Mouse (Mus musculus): Measurements from ENCODE around the gene Nudt8. TPM values are rescaled to one million over a fixed set of nuclear protein-coding genes. Genes with fewer than 3 reads are reported as not detected.
"Not testable (repeated sequence)": the region's sequence is repeated elsewhere in the genome, so short reads cannot be mapped to it uniquely, and the experiment has no call there.

Gene Nudt8
- polyA plus RNA-seq, 1 experiment = 49.5 TPM

DNA sequence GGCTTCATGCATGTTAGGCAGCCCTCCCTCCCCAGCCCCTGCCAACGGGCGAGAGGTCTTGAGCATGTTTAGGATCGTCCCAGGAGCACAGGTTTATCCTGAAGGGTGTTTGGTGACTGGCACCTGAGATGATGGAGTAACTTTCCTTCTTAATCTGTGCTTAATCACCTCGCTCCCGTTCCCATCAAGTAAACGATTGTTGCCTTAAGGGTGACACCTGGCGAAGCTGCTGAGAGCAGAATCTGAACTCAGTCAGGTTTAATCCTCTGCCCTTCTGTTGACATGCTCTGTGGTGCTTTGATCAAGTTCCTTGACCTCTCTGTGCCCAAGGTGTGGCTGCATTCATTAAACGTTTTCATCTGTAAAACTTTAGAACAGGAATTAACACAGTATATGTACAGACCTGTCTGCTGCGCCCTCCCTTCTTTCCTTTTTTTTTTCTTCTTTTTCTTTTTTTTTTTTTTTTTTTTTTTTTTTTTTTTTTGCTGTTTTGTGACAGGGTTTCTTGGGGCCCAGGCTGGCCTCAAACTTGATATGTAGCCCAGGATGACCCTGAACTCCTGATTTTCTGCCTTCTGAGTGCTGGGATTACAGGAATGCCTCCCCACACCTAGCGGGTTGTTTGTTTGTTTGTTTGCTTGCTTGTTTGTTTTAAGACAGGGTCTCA is 17.7 kb downstream of the Nudt8 start:
- H3K27ac ChIP-seq (replicated peaks; ENCODE audit: low read depth, low read length) = no peak overlapping the region
- H3K4me3 ChIP-seq (ENCODE audit: insufficient read depth, low read depth, low read length) = no peak overlapping the region
- no peaks in the 10 kb centered on the region for H3K4me1 ChIP-seq (ENCODE audit: control insufficient read depth, insufficient read depth, insufficient read length, low read length)

DNA sequence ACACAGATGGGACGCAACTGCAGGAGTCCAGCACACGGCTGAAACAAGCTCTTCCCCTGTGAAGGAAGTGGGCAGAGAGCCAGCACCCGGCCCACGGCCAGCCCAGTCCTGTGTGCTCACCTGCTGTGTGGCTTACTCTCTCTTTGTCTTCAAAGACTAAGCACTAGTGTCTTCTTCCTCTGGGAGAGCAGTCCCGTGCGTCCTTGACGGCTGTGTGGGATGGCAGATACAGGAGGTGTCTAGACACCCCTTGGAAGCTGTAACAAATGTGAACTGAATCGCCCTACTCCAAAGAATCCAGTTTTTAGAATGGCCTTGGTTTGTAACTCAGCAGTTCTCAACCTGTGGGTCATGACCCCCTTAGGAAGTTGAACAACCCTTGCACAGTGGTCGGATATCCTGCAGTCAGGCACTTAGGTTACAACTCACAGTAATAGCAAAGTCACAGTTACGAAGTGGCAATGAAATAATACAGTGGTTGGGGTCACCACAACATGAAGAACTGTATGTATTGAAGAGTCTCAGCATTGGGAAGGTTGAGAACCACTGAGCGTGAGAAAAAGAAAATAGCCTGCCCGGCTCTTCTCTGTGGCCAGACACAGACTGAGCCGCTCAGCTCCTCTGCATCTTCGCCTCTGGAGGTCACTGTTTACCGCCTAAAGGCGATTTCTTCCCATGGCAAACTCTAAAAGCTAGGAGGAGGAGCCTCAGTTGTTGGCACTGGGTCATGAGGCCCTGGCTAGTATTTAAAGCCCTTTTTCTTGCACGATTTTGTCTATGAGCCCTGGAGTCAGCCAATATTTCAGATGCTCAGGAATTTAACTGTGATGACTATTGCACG is 18.6 kb downstream of the Nudt8 start:
- Histone ChIP-seq H3K4me1 (ENCODE audit: control insufficient read depth, insufficient read depth, insufficient read length, low read length) (no peaks in the 10 kb centered on the region), H3K27ac (replicated peaks; ENCODE audit: low read depth, low read length) (no peak overlapping the region), H3K4me3 (ENCODE audit: insufficient read depth, low read depth, low read length) (no peak overlapping the region)

DNA sequence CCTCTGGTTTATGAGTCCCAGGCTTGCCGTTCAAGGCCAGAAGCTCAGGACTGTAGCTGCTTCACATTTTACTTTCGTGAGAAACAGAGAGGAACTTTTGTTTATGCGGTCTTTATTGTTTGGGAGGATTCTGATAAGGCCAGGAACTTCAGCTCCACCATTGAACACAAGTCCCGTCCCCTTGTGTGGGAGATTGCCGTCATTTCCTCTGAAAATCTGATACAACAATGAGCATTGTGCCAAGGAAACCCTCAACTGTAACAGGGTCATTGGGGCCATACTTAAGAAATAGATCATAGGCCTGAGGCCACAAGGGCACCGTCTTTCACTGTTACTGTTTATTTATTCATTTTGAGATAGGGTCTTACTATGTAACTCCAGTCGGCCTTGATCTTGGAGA is 22.8 kb downstream of the Nudt8 start:
- Histone ChIP-seq H3K4me1 (ENCODE audit: control insufficient read depth, insufficient read depth, insufficient read length, low read length) (no peaks in the 10 kb centered on the region), H3K4me3 (ENCODE audit: insufficient read depth, low read depth, low read length) (no peak overlapping the region), H3K27ac (replicated peaks; ENCODE audit: low read depth, low read length) (peak overlapping the region; percentile 39; the same call in 1 of the 2 replicates)

DNA sequence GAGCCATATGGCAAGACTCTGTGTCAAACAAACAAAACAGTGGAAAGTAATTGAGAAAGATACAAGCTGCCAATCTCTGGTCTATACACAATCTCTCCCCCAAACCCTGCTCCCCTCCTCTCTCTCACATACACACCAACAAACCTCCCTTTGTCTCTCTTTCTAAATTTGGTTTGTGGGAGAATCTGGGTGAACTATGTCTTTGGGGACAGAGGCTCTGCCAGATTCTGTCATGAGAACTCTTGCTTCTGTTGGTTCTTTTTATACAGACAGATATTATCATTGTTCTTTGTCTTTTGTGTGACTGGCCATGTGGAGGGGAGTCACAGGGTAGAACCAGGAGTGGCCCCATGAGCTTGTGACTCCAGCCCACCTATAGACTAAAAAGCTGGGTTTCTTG is 27.2 kb downstream of the Nudt8 start:
- H3K27ac ChIP-seq (replicated peaks; ENCODE audit: low read depth, low read length) = no peak overlapping the region
- no peaks in the 10 kb centered on the region for H3K4me1 ChIP-seq (ENCODE audit: control insufficient read depth, insufficient read depth, insufficient read length, low read length)
- no peak overlapping the region for H3K4me3 ChIP-seq (ENCODE audit: insufficient read depth, low read depth, low read length)

DNA sequence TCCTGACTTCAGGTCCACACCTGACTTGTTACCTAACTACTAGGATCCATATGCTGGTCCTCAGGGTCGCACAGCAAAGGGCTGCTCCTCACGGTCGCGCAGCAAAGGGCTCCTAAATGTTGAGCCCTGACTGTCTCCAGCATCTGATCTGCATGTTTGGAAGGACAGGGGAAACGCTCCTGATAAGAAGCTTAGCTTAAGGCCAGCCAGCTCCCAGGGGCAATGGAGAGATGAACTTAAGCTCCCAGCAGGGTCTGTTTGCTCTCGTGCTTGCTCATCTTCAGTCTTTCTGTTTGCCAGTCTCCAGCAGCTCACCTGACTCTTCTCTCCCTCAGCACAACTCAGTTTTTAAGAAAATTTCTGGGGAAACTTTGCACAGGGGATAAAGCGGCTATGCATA is 32.3 kb downstream of the Nudt8 start:
- Histone ChIP-seq H3K4me3 (ENCODE audit: insufficient read depth, low read depth, low read length) (no peak overlapping the region), H3K4me1 (ENCODE audit: control insufficient read depth, insufficient read depth, insufficient read length, low read length) (peaks cover 5% of the 10 kb centered on the region; the same call in 1 of the 2 replicates), H3K27ac (replicated peaks; ENCODE audit: low read depth, low read length) (no peak overlapping the region)

DNA sequence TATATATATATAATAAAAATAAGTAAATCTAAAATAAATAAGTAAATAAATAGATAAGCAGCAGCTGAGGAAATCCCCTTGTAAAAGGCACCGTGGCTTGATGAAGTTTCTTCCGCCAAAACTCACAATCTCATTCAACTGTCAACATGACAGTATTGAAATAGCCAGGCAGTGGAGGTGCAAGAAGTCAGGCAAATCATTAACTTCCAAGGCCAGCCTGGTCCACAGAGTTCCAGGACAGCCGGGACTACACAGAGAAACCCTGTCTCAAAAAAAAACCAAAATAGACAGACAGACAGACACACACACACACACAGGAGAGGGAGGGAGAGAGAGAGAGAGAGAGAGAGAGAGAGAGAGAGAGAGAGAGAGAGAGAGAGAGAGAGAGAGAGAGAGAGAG is 32.9 kb downstream of the Nudt8 start:
- Histone ChIP-seq H3K4me3 (ENCODE audit: insufficient read depth, low read depth, low read length) (no peak overlapping the region), H3K27ac (replicated peaks; ENCODE audit: low read depth, low read length) (no peak overlapping the region), H3K4me1 (ENCODE audit: control insufficient read depth, insufficient read depth, insufficient read length, low read length) (peaks cover 6% of the 10 kb centered on the region; the same call in 1 of the 2 replicates)

DNA sequence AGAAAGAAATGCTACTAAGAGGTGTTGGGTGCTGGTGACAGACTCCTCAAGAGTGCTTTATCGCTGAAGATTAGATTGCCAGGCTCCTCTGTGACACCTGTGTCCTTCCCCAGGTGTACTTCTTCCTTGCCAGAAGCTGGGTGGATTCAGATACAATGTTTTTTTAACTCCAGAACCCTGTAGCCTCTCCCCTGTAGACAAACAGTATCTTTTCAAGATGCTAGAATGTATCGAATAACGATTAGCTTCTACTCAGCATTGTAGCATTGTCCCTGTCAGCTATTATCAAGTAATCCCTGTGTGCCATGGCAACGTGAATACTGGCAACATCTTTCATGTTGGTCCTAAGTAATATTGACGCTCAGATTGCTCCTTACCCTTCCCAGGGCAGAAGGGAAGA is 33.4 kb downstream of the Nudt8 start:
- H3K4me3 ChIP-seq (ENCODE audit: insufficient read depth, low read depth, low read length) = no peak overlapping the region
- H3K4me1 ChIP-seq (ENCODE audit: control insufficient read depth, insufficient read depth, insufficient read length, low read length) = peaks cover 8% of the 10 kb centered on the region; the same call in 1 of the 2 replicates
- H3K27ac ChIP-seq (replicated peaks; ENCODE audit: low read depth, low read length) = no peak overlapping the region

DNA sequence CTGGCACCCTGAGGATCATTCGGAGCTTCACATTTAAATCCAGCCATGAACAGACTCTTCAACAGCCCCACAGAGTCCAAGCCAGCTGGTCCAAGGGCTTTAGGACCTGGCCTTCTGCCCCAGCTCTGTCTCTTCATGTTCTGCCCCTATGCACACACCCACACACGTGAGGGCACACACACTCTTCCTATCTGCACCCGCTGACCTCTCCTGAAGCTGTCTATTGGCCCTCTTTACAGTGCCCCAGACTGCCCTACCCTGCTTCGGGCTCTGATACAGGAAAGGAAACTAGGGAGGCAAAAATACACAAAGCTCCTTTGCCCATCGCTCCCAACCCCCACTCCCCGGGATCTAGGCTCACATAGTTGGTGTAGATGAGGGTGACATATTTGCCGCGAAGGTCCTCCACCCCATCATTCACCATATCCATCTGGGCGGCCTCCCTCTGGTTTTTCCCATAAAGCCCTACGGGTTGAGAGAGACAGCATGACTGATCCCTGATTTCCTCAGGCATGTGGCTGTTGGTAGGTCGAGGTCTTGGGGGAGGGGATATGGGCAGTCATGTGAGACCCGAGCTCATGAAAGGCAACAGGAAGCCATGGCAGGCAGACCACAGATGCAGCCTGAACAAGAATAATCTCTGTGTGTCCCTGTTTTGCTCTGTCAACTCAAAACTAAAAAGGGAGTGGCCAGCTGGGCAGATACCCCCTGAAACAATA is 36.1 kb downstream of the Nudt8 start:
- peaks cover 8% of the 10 kb centered on the region; the same call in 1 of the 2 replicates for H3K4me1 ChIP-seq (ENCODE audit: control insufficient read depth, insufficient read depth, insufficient read length, low read length)
- H3K27ac ChIP-seq (replicated peaks; ENCODE audit: low read depth, low read length) = no peak overlapping the region
- peak overlapping the region; percentile 32; the same call in 1 of the 2 replicates for H3K4me3 ChIP-seq (ENCODE audit: insufficient read depth, low read depth, low read length)

DNA sequence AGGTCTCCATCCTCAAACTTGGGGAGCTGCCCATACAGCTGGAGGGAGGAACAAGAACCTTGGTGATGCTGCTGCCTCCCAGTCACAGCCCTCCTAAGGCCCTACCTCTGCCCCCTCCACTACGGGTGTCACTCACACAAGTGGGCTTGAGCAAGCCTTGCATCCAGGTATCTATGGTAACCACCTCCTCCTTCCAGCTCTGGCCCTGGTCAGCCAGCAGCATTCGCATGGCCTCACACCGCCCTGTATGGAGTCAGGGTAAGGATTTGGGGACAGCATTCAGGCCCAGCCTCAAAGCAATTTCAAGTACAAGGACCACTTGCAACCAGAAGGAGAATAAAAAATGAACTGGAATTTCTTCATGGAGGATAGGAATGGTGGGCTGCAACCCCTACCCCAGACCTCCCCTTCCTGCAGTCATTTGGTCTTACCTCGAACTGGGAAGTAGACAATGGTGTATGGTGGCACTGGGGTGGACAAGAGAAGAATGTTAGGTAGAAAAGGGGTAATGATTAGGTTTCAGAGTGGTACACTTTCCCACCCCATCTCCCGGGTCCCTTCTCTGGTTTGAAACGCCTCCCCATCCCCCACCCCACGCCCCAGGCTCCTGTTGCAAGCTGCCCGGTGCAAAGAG is 36.9 kb downstream of the Nudt8 start:
- Histone ChIP-seq H3K4me3 (ENCODE audit: insufficient read depth, low read depth, low read length) (peak overlapping the region; percentile 77), H3K27ac (replicated peaks; ENCODE audit: low read depth, low read length) (peak overlapping the region; percentile 52; the same call in 1 of the 2 replicates)
- not testable (repeated sequence) for H3K4me1 ChIP-seq (ENCODE audit: control insufficient read depth, insufficient read depth, insufficient read length, low read length)

DNA sequence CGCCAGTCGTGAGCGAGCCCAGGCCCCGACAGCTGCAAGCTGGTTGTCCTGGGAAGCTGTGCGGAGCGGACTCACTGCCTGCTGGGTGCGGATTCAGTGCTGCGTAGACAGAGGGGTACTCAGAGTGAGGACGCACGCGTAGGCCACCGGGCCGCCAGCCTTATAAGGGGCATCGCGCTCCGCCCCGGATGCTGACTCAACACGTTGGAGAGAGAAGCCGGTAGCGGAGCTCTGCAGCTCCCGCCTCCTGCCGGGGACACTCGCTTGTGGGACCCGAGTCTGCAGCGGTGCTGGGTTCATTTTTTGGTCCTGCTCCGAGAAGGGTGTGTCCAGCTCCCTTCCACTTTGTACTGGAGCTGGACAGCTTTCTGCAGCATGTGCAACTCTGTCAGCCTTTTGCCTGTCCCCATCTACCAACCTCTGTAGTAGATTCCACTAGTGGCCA is 37.4 kb downstream of the Nudt8 start, which contains the start of gene Gstp1:
Gene Gstp1 (minus strand): TSS at position 198 of the 445 bp plus-strand sequence.
- H3K27ac ChIP-seq (replicated peaks; ENCODE audit: low read depth, low read length) = peak within 1 kb of the TSS; percentile 52; the same call in 1 of the 2 replicates
- peaks cover 8% of the 10 kb centered on the region; the same call in 1 of the 2 replicates for H3K4me1 ChIP-seq (ENCODE audit: control insufficient read depth, insufficient read depth, insufficient read length, low read length)
- peak within 1 kb of the TSS; percentile 77 for H3K4me3 ChIP-seq (ENCODE audit: insufficient read depth, low read depth, low read length)

DNA sequence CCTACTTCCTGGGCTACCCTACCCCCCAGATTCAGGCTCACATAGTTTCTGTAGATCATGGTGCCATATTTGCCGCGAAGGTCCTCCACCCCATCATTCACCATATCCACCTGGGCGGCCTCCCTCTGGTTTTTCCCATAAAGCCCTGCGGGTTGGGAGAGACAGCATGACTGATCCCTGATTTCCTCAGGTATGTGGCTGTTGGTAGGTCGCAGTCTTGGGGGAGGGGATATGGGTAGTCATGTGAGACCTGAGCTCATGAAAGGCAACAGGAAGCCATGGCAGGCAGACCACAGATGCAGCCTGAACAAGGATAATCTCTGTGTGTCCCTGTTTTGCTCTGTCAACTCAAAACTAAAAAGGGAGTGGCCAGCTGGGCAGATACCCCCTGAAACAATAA is 40.6 kb downstream of the Nudt8 start:
- H3K27ac ChIP-seq (replicated peaks; ENCODE audit: low read depth, low read length); H3K4me1 ChIP-seq (ENCODE audit: control insufficient read depth, insufficient read depth, insufficient read length, low read length); H3K4me3 ChIP-seq (ENCODE audit: insufficient read depth, low read depth, low read length): not testable (repeated sequence)

DNA sequence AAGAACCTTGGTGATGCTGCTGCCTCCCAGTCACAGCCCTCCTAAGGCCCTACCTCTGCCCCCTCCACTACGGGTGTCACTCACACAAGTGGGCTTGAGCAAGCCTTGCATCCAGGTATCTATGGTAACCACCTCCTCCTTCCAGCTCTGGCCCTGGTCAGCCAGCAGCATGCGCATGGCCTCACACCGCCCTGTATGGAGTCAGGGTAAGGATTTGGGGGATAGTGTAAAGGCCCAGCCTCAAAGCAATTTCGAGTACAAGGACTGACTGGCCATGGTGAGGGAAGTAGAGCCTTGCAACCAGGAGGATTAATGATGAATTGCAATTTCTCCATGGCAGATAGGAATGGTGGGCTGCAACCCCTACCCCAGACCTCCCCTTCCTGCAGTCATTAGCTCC is 41.1 kb downstream of the Nudt8 start:
- not testable (repeated sequence) for H3K4me1 ChIP-seq (ENCODE audit: control insufficient read depth, insufficient read depth, insufficient read length, low read length); H3K4me3 ChIP-seq (ENCODE audit: insufficient read depth, low read depth, low read length); H3K27ac ChIP-seq (replicated peaks; ENCODE audit: low read depth, low read length)

DNA sequence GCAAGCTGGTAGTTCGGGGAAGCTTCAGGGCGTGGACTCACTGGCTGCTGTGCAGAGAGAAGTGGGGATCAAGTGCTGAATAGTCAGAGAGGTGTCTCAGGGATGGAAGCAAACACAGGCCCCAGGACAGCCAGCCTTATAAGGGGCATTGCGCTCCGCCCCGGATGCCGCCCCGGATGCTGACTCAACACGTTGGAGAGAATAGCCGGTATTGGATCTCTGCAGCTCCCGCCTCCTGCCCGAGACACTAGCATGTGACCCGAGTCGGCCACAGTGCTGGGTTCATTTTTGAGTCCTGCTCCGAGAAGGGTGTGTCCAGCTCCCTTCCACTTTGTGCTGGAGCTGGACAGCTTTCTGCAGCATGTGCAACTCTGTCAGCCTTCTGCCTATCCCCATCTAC is 41.7 kb downstream of the Nudt8 start:
- Histone ChIP-seq H3K4me1 (ENCODE audit: control insufficient read depth, insufficient read depth, insufficient read length, low read length) (peaks cover 5% of the 10 kb centered on the region; the same call in 1 of the 2 replicates), H3K4me3 (ENCODE audit: insufficient read depth, low read depth, low read length) (peak overlapping the region; percentile 22; the same call in 1 of the 2 replicates), H3K27ac (replicated peaks; ENCODE audit: low read depth, low read length) (no peak overlapping the region)

DNA sequence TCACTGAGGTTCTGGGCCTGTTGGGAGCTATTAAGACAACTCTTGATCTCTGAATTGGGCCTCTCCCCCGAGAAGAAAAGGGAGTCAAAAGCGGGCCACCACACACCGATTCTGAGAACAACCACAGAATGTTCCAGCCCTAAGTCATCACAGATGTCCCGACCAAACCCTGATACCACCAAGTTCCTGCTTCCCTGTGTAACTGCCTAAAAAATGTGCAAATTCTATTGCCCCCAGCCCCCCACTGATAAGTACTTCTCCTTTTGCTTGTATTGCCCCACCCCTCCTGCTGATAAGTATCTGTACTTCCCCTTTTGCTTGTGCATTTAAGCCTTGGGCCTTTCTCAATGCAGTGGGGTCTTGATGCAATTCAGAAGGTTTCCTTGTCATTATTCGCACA is 43.7 kb downstream of the Nudt8 start:
- not testable (repeated sequence) for H3K4me3 ChIP-seq (ENCODE audit: insufficient read depth, low read depth, low read length); H3K4me1 ChIP-seq (ENCODE audit: control insufficient read depth, insufficient read depth, insufficient read length, low read length); H3K27ac ChIP-seq (replicated peaks; ENCODE audit: low read depth, low read length)

Measured in brown adipose tissue, adult 24 weeks (tissue).